Mouse (Mus musculus): ENCODE data around the gene Csgalnact2.
A peak's percentile ranks its signal among the peaks of the same experiment; 100 is the strongest.

Gene Csgalnact2

DNA sequence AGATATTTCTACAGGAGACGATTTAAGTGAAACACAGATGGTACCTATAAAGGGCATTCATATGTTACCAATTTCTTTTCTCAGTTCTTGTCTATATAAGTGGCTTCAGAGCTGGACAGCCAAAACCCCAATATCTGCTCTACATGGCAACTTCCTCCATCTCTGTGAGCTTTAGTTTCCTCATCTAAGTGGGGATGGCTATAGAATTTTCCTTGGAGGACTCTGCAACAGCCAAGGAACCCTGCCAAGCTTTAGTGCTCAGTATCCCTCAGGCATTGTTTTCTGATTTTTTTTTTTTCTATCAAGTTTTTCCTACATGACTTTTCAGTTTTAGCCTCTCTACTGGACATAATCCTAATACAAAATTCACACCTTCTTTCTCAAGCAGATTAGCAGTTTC is 4.5 kb downstream of the Csgalnact2 start:
- no peak for DNase-seq

DNA sequence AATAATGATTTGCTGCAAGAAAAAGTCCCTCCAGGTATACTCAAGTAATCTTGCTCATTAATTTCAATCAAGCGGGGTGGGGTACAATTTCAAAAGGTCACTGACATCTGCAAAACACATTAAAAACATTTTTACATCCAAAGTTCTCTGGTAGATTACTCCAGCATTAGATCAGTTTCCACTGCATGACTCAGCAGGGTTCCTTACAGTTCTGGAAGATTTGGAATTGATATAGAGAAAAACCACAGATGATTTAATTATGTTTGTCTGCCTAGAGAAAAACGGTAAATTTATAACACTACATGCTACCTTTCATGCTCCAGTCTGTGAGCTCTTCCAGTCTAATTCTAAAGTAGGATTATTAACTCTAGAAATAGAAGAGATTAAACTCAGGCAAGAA is 8.9 kb downstream of the Csgalnact2 start:
- DNase-seq = no peak

GRCm38 (mm10) chr6:118127827-118128487 is 11.0 kb downstream of the Csgalnact2 start:
- no peak for DNase-seq

GRCm38 (mm10) chr6:118127198-118127597 is 11.7 kb downstream of the Csgalnact2 start:
- DNase-seq = no peak

DNA sequence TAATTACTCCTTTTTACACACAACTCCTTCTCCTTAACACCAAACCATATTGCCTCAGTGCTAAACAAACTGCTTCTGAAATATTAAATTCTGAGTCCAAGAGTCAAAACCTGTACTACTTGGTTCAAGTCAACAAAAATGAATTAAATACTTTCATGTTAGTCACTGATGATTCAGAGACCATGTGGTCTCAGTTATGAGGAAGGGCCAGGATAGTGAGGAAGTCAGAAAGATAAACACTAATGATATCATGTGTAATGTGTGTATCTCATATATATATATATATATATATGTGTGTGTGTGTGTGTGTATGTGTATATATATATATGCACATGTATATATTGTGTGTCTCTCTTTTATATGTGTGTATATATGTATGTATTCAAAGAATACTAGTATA is 12.4 kb downstream of the Csgalnact2 start:
- no peak for DNase-seq

DNA sequence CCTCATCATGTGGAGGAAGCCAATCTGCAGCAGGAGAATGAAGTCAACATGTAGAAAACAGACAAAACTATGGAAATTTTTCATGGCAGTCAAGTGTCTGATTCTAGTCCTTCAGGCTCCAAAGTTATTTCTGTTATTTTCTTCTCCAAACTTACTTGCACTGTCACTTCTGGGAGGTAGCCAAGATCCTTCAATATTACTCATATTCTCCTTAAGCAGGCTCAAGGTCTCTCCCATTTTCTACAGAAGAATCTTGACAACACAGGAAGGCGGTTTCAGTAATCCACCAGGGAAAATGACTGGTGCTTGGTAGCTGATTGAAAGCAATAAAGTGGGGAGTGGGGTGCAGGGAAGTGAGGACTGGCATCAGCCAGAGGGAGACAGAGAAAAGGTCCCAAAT is 16.2 kb downstream of the Csgalnact2 start:
- DNase-seq = no peak

GRCm38 (mm10) chr6:118111810-118112209 is 27.1 kb downstream of the Csgalnact2 start:
- no peak for DNase-seq

DNA sequence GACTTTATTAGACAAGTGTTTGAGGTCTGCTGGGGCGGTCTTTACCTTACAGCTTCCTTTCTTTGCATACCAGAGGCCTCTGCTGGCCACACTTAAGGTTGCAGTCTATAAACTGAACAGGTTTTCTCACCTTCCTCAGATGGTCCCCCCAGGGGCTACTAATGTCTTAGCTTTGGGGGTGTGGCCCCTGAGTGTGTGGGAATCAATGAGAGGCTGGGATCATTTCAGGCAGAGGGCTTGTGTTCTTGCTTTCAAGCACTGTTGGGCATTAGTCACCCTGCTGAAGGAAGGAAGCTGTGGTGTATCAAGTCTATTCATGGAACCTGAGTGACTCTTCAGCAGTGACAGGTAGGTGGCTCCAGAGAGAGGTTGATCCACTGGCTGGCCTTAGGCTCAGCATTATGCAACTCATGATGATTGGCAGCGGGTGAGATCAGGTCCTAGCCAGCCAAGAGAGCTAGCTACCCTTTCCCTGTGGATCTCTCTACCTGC is 39.6 kb downstream of the Csgalnact2 start:
- peak; percentile 76 to 81 for DNase-seq

DNA sequence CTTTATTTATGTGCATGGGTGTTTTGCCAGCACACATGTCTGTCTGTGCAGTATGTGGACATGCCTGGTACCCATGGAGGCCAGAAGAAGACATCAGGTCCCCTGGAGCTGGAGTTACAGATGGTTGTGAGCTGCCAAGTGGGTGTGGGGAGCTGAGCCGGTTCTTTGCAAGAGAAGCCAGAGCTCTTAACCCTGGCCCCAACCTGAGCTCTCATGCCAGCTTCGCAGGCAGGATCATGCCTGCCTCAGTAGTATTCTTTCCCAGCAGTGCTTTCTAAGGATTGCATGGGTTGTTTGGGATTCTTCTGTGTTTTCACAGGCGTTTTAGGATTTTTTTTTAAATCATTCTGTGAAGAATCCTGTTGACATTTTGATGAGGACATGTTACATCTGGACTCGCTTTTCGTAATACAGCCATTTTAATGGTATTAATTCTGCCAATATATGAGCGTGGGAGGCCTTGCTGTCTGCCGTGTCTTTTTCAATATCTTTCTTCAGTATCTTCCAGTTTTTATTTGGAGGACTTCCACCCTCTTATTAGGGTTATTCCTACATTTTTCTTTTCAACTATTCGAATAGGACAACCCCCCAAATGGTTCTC is 41.1 kb downstream of the Csgalnact2 start:
- DNase-seq = no peak

- DNase-seq = no peak
Observed at GRCm38 (mm10) chr6:118090827-118091226, 48.1 kb downstream of the Csgalnact2 start.

- DNase-seq = no peak
Observed at GRCm38 (mm10) chr6:118088750-118089440, 50.0 kb downstream of the Csgalnact2 start.

GRCm38 (mm10) chr6:118087955-118088354 is 51.0 kb downstream of the Csgalnact2 start:
- peak in 1 of 2 experiments; percentile 45 for DNase-seq

DNA sequence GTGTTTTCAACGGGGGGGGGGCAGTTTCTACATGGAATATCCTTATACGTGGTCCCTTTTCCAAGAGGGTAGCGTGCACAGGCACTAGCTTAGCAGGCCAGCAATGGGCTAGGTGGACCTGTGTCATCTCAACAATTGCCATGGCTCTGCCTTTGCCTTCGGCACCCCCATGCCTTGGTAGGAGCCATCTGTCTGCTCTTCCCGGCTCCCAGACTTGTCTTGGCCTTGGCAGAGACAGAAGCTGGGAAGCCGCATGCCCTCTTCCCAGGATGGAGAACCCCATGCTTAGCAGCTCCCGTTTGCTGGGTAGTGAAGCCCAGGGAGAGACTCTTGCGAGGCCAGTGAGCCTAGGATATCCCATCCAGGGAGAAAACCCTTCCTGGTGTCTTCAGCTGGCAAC is 54.3 kb downstream of the Csgalnact2 start:
- DNase-seq = peak; percentile 44 to 56

GRCm38 (mm10) chr6:118083608-118084007 is 55.3 kb downstream of the Csgalnact2 start:
- no peak for DNase-seq

- DNase-seq = peak; percentile 46 to 55
Observed at GRCm38 (mm10) chr6:118082384-118082783, 56.6 kb downstream of the Csgalnact2 start.

- DNase-seq = no peak
Observed at GRCm38 (mm10) chr6:118080711-118081110, 58.2 kb downstream of the Csgalnact2 start.

GRCm38 (mm10) chr6:118079762-118080465 is 59.0 kb downstream of the Csgalnact2 start:
- DNase-seq = no peak

- DNase-seq = no peak
Observed at GRCm38 (mm10) chr6:118079292-118079691, 59.6 kb downstream of the Csgalnact2 start.

GRCm38 (mm10) chr6:118078751-118079150 is 60.2 kb downstream of the Csgalnact2 start:
- DNase-seq = no peak

- DNase-seq = no peak
Observed at GRCm38 (mm10) chr6:118077421-118077820, 61.5 kb downstream of the Csgalnact2 start.

GRCm38 (mm10) chr6:118076748-118077147 is 62.2 kb downstream of the Csgalnact2 start:
- DNase-seq = no peak

DNA sequence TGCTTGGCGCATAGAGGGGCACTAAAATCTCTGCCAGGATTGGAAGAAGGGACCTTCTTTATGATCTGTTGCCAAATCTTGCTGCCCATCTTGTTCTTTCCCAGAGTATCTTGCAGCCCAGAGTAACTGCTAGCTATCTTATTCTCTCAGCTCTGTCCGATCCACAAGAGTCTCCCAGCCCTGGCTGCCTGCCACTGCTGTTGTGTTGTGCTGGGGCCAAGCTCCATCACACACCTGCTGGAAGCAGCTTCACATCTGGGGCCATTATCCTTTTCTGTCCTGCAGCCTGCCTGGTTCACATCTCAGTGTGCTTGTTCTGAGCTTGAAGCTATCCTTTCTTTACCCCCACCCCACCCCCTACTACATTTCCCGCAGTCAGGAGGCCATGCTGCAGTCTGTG is 62.7 kb downstream of the Csgalnact2 start:
- DNase-seq = peak in 1 of 2 experiments; percentile 44

GRCm38 (mm10) chr6:118074151-118074550 is 64.8 kb downstream of the Csgalnact2 start:
- DNase-seq = no peak

All from cerebellum, adult 18-20 months (tissue).